Mouse (Mus musculus): Measurements from ENCODE around the gene AY761185. TPM values are rescaled to one million over a fixed set of nuclear protein-coding genes. Genes with fewer than 3 reads are reported as not detected.

AY761185 gene
- polyA plus RNA-seq, 1 experiment = not detected

DNA sequence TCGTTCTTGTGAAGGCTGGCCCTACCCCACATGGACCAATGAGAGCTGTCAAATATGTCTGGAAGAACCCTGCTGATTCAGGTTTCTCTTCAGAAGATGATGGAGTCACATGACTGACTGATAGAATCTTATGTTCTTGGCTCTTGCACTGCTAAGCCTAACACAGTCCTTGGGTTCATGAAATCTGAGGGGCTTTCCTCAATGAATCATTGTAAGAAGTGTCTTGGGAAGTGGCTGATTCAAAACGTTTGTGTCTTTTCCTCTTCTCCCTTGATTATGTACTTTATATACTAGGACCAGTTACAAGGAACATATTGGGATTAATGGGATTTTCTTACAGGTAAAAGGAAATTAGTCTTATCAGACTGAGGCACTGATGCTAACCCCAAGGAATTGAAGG lies 42.0 kb downstream of the AY761185 start, which contains the start of gene Gm15056:
Gene Gm15056 (minus strand): TSS at position 101 of the 400 bp plus-strand sequence.
- TF ChIP-seq POLR2A (IDR thresholded peaks at IDR 0.05; ENCODE audit: borderline replicate concordance, insufficient read depth, low read length) = no peak
- TF ChIP-seq CTCF (IDR thresholded peaks at IDR 0.05; ENCODE audit: borderline replicate concordance, insufficient read depth, low read depth, low read length) = no peak
- no peaks in the 10 kb centered on the region for H3K27me3 ChIP-seq (ENCODE audit: control insufficient read depth, insufficient read depth, low read length)
- H3K4me1 ChIP-seq (ENCODE audit: control insufficient read depth, insufficient read depth, low read length) = no peaks in the 10 kb centered on the region
- no peak for DNase-seq
- no peak within 1 kb of the TSS for H3K27ac ChIP-seq (ENCODE audit: insufficient read depth, low read length)
- no peak within 1 kb of the TSS for H3K4me3 ChIP-seq (replicated peaks; ENCODE audit: insufficient read depth, low read depth, low read length)
- WGBS = 36% methylated on average over 2 of the region's 2 CpGs

Other genes starting within 250 kb of the AY761185 start
- gene Defb33, start 52.0 kb downstream of the AY761185 start, polyA plus RNA-seq (2012; rRNA removed) = not detected in 2 replicates
- gene Gm15056, start 42.1 kb downstream of the AY761185 start, polyA plus RNA-seq (2012; rRNA removed) = not detected in 2 replicates
- gene Gm6040, start 22.6 kb downstream of the AY761185 start, polyA plus RNA-seq (2012; rRNA removed) = not detected in 2 replicates
- not detected in 2 replicates for gene Defa21, start 80.8 kb upstream of the AY761185 start, polyA plus RNA-seq (2012; rRNA removed)
- gene Defa23, start 110.3 kb upstream of the AY761185 start, polyA plus RNA-seq (2012; rRNA removed) = not detected in 2 replicates
- not detected in 2 replicates for gene Defa35, start 120.3 kb upstream of the AY761185 start, polyA plus RNA-seq (2012; rRNA removed)
- not detected in 2 replicates for gene Defa25, start 139.7 kb upstream of the AY761185 start, polyA plus RNA-seq (2012; rRNA removed)
- gene Gm14851, start 151.3 kb upstream of the AY761185 start, polyA plus RNA-seq (2012; rRNA removed) = not detected in 2 replicates
- not detected in 2 replicates for gene Defa30, start 189.9 kb upstream of the AY761185 start, polyA plus RNA-seq (2012; rRNA removed)
- not detected in 2 replicates for gene Defa22, start 217.6 kb upstream of the AY761185 start, polyA plus RNA-seq (2012; rRNA removed)
- not detected in 2 replicates for gene Defa31, start 246.9 kb upstream of the AY761185 start, polyA plus RNA-seq (2012; rRNA removed)

Measured in cerebellum, adult 2 months (tissue).